Mouse (Mus musculus): ENCODE measurements around the gene Zfp358. TPM values are rescaled to one million over a fixed set of nuclear protein-coding genes. Genes with fewer than 3 reads are reported as not detected.

The Zfp358 gene
- 60.3 and 61.1 TPM in 2 replicates for polyA plus RNA-seq (2012; rRNA removed)

DNA sequence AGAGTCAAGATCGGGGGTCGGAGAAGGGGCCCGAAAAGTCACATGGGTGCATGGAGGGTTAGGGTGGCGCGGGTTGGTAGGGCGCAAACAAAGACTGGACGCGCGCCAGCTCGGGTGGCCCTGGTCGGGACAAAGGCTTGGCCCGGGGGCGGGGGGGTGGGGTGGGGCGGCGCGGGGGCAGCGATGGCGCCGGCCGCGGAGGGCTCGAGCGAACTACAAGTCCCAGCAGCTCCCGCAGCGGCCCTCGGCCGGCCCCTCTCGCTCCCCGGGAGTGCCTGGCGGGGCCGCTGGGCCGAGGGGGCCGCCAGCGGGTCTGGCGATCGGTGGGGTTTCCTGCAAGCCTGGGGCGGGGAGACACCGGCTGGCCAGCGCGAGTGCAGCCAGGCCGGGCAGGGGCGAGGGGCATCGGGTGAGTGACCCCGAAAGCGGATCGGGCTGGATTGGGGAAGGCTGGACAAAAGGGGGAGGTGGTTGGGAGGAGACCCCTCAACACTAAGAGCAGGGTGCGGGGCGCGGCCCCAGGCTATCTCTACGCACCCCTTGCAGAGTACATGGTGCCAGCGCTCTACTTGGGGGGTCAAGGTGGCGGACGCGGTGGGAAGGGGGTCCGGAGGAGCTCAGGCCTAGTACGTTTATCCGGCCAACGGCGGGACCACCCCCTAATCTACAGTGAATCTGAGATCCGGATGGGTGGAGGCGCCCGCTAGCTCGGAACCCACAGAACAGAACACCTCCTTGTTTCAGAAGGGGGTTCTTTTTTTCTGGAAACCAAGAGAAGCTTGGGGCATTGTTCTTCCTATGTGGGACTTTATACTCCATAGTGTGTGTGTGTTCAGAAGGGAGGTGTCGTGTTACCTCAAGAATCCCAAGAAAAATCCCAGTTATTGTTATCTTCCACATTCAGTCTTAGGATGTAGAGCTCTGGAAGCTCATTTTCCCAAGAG lies at the start of gene Zfp358:
Gene Zfp358 (plus strand): TSS at position 238 of the 944 bp plus-strand sequence.
- DNase-seq (ENCODE audit: low read depth) = no peak

DNA sequence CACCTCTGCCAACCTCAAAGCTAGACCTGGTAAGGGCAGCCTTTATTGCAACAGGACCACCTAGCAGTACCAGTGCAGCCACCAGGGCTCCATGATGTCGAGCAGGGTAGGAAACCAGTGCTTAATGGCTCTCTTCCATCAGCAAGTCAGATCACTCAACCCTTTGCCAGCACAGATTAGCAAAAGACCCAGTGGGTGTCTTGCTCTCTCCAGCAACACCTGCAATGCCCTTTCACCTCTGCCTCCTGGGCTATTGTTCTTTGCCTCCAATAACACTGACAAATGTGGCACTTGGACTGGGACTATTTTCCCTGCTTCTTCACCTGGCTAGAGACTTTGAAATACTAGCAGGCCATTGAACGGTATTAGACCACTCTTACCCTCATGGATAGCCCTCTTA lies 43.7 kb upstream of the Zfp358 start:
- peak; percentile 76 for DNase-seq (ENCODE audit: low read depth)

DNA sequence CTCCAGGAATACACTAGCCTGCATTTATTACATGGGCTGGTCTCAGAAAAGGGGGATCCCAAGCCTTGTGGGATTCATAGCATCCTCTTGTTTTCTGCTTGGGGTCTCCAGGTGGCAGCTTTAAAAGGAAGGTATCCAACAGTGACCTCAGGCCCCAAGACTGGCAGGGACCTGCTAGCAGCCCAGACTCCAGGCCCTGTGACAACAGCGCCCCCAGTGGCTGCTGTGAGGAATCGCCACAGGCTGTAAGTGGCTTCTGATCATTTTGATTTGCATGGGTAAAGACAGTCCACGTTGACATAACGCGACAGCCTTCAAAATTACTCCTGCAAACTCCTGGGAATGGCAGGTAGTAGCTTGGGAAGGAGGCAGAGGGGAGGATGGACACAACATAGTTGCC lies 42.3 kb upstream of the Zfp358 start:
- no peak for DNase-seq (ENCODE audit: low read depth)

DNA sequence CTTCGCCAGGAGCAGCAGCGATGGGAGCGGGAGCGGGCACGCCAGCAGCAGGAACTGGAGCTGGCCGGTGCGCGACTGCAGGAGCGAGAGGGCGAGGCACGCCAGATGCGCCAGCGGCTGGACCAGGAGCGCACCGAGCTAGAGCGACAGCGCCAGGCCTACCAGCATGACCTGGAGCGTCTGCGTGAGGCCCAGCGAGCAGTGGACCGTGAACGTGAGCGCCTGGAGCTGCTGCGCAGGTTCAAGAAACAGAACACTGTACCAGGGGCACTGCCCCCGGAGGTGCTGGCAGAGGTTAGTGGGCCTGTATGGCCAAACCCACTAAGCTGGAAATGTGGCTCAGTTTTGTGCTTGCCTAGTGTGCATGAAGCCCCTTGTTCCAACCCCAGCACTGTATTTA lies 40.9 kb upstream of the Zfp358 start:
- DNase-seq (ENCODE audit: low read depth) = no peak

DNA sequence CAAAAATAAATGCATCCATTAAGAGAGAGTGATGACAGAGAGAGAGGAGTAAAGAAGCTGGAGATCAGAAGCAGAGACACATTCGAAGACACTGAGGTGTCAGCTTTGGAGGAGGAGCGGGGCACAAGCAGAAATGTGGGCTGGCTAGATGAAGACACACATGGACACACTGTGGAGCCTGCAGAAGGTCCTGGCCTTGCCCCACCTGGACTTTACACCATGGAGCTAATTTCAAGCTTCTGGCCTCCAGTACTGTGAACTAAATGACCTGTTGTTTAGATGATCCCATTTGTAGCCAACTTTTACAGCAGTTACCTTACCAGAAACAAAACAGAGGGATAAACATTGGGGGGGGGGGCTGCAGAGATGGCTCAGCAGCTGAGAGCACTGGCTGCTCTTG lies 29.7 kb upstream of the Zfp358 start:
- DNase-seq (ENCODE audit: low read depth) = no peak

DNA sequence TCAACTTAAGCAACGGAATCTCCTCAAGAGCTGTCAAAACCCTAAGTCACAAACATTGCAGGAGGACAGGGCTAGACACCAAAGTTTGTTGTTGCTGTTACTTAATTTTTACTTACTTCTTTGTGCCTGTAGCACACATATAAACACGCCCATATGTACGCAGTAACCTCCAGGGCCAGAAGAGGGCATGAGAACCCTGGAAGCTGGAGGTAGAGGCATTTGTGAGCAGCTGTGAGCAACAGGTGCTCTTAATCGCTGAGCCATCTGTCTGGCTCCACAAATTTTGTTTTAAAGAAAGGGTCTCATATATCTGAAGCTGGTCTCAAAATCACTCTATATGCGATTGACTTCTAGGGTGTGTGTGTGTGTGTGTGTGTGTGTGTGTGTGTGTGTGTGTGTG lies 28.6 kb upstream of the Zfp358 start:
- no peak for DNase-seq (ENCODE audit: low read depth)

DNA sequence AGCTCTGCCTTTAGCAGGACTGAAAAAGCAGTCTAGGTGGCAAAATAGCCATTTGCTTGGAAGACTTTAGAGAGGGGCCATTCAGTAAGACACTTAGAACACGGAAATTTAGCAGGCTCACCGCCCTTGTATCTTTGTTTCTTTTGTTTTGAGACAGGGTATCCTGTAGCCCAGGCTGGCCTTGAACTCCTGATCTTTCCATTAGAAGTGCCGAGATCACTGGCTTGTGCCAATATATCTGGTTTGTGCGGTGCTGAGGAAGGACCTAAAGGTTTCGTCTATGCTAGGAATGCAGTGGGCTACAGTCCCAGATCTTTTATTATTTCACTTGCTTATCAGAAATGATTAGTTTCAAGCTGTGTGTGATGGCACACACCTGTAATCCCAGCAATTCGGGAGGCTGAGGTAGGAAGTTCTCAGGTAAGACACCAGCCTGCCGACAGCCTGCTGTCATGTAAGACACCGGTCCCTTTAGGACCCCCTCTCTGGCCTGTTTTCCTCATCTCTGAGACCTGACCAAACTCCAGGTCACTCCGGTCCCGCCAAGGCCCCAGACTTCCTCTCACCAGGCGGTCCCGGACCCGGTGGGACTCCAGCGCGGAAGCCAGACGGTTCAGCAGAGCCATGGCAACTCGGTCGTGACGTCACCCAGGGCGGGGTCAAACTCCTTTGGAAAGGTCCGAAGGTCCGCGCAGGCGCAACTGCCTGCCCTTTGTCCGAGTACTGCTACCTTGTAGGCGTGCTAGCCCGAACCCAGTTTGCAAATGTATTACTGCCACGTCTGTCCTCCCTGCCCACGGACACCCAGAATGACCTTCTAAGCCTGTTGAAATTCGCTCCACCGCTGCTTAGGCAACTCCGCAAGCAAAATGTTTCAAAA lies 25.7 kb upstream of the Zfp358 start, which contains the start of gene Pex11g:
Gene Pex11g (minus strand): TSS at position 675 of the 880 bp plus-strand sequence.
- peak; percentile 81 for DNase-seq (ENCODE audit: low read depth)

DNA sequence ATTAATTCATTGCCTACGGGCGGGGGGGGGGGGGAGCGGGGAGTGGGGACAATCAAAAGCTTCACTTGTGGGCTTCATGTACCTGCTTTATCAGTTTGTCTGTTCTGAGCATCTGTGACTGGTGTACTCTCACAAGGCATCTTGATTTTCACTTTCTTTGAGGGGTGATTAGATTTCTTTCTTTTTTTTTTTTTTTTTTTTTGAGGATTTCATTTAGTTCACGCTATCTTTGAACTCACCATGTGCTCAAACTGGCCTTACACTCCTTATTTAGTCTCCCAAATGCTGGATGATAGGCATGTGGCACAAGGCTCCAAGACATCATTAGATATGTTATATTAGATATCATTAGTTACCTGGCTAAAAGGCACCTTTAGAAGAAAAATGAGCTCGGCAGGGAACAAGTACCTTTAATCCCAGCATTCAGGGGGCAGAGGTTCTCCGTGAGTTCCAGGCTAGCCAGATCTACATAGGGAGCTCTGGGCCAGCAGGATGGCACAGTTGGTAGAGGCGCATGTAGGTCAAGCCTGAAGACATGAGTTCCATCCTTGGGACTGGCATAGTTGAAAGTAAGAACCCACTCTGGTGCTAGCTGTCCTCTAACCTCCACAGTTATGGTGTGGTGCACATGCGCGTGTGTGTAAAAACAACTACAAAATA lies 24.9 kb upstream of the Zfp358 start:
- DNase-seq (ENCODE audit: low read depth) = no peak

DNA sequence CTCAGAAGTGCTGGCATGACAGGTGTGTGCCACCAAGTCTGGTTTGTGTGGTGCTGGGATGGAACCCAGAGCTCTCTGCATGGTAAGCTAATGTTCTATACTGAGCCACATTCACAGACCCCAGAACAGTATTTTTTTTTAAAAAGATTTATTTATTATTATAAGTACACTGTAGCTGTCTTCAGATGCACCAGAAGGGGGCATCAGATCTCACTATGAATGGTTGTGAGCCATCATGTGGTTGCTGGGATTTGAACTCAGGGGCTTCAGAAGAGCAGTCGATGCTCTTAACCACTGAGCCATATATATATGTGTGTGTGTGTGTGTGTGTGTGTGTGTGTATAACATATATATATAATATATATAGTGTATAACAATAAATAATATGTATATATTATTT lies 24.1 kb upstream of the Zfp358 start:
- DNase-seq (ENCODE audit: low read depth) = no peak

DNA sequence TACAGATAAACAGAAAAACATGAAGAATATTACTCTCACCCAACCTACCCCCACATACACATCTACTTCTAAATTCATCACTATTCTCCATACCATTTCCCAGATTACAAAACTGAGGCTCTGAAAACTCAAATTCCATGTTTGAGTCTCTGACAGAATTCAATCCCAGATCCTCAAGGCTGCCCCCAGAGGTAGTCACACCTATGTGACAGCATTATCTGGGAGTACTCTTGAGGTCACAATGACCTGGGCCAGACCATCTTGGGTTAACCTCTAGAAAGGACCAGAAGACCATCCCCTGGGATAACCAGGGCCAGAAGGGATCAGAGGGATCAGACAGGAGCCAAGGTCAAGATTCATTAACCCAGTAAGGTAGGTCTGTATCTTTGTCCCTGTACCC lies 22.4 kb upstream of the Zfp358 start, which contains the start of gene Tex45:
Gene Tex45 (plus strand): TSS at position 301 of the 400 bp plus-strand sequence.
- DNase-seq (ENCODE audit: low read depth) = no peak

DNA sequence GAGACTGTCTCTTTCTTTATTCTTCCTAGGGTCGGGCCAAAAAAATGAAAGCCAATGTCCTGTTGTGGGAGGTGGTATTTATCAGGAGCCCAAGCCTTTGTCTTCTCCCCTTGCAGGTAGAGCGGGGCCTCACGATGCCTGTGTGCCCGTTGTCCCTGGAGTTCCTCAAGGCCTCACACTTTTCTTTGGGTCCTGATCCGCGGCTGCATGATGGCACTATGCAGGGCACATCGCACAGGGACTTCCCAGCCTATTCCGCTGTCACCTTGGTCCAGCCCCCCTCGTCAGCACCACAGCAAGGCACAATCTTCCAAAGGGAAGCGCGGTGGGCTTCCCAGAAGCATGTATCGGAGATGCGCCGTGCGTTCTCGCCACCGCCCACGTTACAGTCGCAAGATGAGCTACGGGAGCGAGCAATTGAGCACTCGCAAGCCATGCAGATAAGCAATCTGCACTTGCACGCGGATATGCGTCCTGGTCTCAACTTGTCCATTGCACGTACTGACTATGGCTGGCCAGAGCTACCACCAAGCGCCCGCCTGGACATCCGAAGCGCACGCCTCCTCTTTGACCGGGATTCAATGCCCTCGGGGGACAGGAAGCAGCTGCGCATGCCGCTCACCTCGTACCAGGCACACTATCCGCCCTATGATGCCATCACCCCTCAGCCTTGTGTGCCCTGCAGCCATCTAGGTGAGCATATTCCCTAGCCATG lies 17.1 kb upstream of the Zfp358 start:
- DNase-seq (ENCODE audit: low read depth) = no peak

DNA sequence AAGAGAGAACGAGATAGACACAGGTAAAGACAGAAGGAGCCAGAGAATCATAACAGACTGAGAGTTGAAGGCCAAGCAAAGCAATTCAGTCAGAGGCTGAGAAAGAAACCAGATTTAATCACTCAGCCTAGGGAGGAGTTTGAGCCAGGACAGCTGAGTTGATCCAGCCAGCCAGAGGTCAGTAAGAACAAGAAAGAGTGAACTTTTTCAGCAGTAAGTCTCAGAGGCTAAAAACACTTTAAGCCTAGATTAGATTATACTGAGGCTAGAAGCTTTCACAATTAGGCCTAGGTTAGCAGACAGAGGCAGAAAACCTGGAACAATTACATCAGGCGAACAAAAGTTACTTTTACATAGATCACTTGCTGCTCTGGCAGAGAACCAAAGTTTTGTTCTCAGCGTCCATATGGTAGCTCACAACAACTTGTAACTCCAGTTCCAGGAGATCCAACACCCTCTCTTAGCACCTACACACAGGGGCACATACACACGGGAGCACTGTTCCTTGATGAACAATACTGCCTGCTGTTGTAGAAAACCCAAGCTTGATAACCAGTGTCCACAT lies 12.6 kb upstream of the Zfp358 start:
- no peak for DNase-seq (ENCODE audit: low read depth)

DNA sequence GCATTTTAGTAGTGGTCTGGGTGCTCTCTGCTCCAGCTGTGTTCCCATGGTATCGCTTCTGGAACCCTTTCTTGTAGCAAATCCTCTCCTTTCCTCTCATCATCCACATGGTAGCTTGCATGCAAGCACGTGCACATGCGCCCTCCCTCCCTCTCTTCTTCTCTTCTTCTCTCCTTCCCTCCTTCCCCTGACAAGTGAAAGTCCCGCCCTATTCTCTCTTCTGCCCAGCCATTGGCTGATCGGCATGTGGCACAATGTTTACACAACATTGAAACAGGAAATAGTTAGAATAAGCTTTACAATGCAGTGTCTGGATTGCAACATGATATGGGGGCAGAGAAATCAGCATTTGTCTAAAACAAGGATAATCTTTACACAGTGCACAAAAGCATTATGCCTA lies 11.3 kb upstream of the Zfp358 start:
- DNase-seq (ENCODE audit: low read depth) = no peak

DNA sequence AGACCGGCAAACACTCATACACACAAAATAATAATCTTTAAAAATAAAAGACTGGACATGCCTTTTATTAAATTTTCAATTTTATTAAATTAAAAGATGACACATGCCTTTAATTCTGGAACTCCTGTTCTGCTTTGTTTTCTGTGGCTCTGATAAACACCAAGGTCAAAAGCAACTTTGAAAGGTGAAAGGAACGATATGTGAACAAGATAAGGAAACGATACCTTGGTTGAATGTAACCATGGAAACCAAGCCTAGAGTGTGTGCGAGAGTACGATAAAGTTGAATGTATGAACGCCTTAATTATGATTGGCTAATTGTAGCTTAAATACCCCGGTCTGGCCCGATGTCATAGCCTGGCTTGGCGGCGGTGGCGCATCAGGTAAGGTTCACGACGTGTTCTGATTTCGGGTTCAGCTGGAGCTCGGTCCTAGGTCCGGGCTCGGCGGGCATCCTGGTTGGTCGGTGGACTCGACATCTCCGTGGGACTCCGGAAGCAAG lies 10.6 kb upstream of the Zfp358 start:
- no peak for DNase-seq (ENCODE audit: low read depth)

DNA sequence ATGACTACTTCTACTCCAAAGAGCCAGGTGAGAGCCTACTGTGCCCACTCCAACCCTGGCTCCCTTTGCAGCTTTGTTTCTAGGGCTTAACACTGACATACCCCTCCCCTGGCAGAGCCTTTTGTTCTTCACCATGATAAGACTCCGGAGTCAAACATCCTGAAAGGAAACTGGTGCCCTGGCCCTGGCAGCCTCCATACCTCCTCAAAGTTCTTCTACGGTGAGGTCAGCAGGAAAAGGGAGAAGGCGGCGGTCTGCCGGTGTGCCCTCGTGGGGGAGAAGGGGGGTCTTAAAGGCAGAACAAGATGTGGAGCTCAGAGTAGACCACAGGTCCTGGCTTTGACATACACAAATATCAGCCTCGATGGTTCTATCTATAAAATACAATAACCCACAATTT lies 9.4 kb upstream of the Zfp358 start:
- no peak for DNase-seq (ENCODE audit: low read depth)

DNA sequence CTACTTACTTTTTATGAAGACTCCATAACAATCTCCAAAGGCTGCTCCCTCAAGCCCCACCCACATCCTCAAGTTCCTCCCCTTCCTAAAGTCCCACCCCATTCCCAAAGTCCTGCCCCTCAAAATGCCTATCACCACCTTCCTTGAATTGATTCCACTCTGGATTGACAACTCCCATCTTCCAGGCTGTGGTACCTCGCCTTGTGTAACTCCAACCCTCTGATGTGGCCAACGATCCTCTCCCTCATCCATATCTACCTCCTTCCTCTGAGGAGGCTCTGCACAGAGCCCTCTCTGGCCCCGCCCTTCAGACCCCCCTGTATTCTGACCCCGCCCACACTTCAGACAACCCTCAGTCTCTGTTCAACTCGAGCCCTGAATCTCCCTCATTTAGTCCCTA lies 7.7 kb upstream of the Zfp358 start:
- DNase-seq (ENCODE audit: low read depth) = no peak

DNA sequence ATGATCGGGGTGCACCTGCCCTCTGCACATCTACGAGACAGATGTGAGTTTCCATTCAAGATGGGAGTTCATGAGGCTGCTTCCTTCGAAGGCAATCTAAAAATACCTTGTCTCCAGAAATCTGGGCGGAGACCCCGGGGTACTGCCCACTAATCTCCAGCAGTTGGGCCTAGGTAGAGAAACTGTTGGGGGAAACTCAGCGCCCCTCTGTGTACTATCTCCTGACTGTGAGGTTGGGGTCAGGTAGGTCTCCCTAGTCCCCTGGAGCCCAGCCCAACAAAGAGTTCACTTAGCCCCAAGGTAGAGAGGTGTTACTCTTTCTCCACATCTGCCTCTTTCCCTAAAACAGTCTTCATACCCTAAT lies 889 bp downstream of the Zfp358 start:
- no peak for DNase-seq (ENCODE audit: low read depth)

DNA sequence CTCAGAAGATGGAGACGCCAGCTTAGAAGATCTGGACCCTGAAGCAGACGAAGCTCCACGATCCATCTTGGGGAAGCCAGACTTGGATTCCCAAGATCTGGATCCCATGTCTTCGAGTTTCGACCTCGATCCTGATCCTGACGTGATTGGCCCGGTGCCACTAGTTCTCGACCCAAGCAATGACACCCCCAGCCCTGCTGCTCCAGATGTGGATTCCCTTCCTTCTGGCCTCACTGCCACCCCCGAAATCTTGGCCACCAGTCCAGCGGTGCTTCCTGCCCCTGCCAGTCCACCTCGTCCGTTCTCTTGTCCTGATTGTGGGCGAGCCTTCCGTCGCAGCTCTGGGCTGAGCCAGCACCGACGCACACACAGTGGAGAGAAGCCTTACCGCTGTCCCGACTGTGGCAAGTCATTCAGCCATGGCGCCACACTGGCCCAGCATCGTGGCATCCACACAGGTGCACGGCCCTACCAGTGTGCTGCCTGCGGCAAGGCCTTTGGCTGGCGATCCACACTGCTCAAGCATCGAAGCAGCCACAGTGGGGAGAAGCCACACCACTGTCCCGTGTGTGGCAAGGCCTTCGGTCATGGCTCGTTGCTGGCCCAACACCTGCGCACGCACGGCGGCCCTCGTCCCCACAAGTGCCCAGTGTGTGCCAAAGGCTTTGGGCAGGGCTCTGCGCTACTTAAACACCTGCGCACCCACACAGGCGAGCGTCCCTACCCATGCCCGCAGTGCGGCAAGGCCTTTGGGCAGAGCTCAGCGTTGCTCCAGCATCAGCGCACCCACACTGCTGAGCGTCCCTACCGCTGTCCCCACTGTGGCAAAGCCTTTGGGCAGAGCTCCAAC lies 2.9 kb downstream of the Zfp358 start:
- no peak for DNase-seq (ENCODE audit: low read depth)

DNA sequence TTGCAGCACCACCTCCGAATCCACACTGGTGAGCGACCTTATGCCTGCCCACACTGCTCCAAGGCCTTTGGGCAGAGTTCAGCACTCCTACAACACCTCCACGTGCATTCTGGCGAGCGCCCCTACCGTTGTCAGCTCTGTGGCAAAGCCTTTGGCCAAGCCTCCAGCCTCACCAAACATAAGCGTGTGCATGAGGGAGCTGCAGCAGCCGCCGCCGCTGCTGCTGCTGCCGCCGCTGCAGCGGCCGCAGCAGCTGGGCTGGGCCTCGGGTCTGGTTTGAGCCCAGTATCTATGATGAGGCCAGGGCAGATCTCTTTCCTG lies 3.5 kb downstream of the Zfp358 start:
- DNase-seq (ENCODE audit: low read depth) = no peak

DNA sequence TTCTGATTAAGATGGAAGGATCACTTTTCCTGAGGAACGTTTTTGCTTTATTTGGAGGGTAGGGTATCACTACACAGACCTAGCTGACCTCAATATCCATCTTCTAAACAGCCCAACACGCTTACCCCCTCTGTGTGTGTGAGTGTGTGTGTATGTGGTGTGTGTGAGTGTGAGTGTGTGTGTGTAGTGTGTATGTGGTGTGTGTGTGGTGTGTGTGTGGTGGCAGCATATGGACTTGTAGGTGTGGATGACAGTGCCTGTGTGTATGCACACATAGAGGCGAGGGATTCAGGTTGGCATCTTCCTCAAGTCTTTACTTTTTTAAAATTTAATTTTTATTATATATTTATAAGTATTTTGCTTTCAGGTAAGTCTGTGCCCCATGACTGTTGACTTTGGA lies 5.6 kb downstream of the Zfp358 start:
- no peak for DNase-seq (ENCODE audit: low read depth)

All from gonadal fat pad, adult 2 months (tissue).